Mouse (Mus musculus) frontal cortex, postnatal 25 days (tissue): ENCODE data around the gene Dohh.
A peak's percentile ranks its signal among the peaks of the same experiment; 100 is the strongest.

Source experiments
- DNase-seq, 2 experiments: peaks; one replicate each; pipeline ENCODE4 v3.0.0; 2022; ENCODE audit warnings: low spot score in 2 of 2

The Dohh gene

GRCm38 (mm10) chr10:81383802-81384604 lies at the start of gene Dohh, which contains the start of gene Gm48551:
Gene Dohh, plus strand, starts transcription at chr10:81384428.
Gene Gm48551, plus strand, starts transcription at chr10:81384466.
- peak; percentile 98 to 99 for DNase-seq

GRCm38 (mm10) chr10:81335393-81336340 lies 48.6 kb upstream of the Dohh start:
- no peak for DNase-seq

GRCm38 (mm10) chr10:81336558-81336957 lies 47.7 kb upstream of the Dohh start:
- no peak for DNase-seq

- DNase-seq = no peak
Observed at GRCm38 (mm10) chr10:81340551-81341332, 43.5 kb upstream of the Dohh start.

- peak; percentile 48 to 50 for DNase-seq
Observed at GRCm38 (mm10) chr10:81341333-81341949, 42.8 kb upstream of the Dohh start.

- DNase-seq = no peak
Observed at GRCm38 (mm10) chr10:81342686-81343505, 41.3 kb upstream of the Dohh start, which contains the start of gene Gipc3. Gene Gipc3, minus strand, starts transcription at chr10:81343266.

GRCm38 (mm10) chr10:81344421-81345161 lies 39.6 kb upstream of the Dohh start:
- no peak for DNase-seq

- DNase-seq = no peak
Observed at GRCm38 (mm10) chr10:81345162-81345534, 39.1 kb upstream of the Dohh start.

- DNase-seq = no peak
Observed at GRCm38 (mm10) chr10:81346453-81347067, 37.7 kb upstream of the Dohh start.

GRCm38 (mm10) chr10:81349146-81349545 lies 35.1 kb upstream of the Dohh start:
- DNase-seq = no peak

GRCm38 (mm10) chr10:81349961-81350350 lies 34.3 kb upstream of the Dohh start:
- DNase-seq = no peak

- DNase-seq = peak; percentile 99
Observed at GRCm38 (mm10) chr10:81350351-81351063, 33.7 kb upstream of the Dohh start, which contains the start of gene Hmg20b. Gene Hmg20b, minus strand, starts transcription at chr10:81350480.

GRCm38 (mm10) chr10:81351678-81352291 lies 32.4 kb upstream of the Dohh start:
- DNase-seq = no peak

- no peak for DNase-seq
Observed at GRCm38 (mm10) chr10:81354738-81355477, 29.3 kb upstream of the Dohh start.

- no peak for DNase-seq
Observed at GRCm38 (mm10) chr10:81355533-81355932, 28.7 kb upstream of the Dohh start.

- no peak for DNase-seq
Observed at GRCm38 (mm10) chr10:81356352-81356990, 27.8 kb upstream of the Dohh start.
